Mouse (Mus musculus): ENCODE data around the gene Rabgef1. TPM values are rescaled to one million over a fixed set of nuclear protein-coding genes. Genes with fewer than 3 reads are reported as not detected.

Gene Rabgef1
- 35.2 TPM for total RNA-seq (2023)

DNA sequence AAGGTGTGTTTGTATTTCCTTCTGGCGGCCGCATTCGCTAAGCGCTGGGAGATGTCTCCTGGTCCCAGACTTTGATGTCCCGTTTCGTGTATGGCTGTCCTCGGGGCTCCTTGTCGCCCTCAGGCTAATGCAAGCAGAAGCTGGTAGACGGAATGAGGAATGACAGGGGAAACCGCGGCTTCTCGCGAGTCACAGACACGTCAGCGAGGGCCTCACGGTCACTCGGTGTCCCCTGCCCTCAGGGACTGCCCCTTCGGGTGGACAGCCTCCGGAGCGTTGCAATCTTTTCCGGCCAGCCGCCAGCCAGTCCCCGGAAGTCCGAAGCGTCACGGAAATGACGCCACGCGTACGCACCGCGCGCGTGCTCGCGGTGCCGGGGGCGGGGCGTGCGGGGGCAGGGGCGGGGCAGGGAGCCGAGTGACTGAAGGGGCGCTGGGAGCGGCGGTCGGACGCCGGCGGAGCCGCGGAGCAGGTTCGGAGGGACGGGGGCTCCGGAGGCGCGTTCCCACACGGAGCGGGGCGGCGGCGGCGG is at the start of gene Rabgef1:
TSS of gene Rabgef1 (plus strand) at position 376 of the 532 bp plus-strand sequence.

DNA sequence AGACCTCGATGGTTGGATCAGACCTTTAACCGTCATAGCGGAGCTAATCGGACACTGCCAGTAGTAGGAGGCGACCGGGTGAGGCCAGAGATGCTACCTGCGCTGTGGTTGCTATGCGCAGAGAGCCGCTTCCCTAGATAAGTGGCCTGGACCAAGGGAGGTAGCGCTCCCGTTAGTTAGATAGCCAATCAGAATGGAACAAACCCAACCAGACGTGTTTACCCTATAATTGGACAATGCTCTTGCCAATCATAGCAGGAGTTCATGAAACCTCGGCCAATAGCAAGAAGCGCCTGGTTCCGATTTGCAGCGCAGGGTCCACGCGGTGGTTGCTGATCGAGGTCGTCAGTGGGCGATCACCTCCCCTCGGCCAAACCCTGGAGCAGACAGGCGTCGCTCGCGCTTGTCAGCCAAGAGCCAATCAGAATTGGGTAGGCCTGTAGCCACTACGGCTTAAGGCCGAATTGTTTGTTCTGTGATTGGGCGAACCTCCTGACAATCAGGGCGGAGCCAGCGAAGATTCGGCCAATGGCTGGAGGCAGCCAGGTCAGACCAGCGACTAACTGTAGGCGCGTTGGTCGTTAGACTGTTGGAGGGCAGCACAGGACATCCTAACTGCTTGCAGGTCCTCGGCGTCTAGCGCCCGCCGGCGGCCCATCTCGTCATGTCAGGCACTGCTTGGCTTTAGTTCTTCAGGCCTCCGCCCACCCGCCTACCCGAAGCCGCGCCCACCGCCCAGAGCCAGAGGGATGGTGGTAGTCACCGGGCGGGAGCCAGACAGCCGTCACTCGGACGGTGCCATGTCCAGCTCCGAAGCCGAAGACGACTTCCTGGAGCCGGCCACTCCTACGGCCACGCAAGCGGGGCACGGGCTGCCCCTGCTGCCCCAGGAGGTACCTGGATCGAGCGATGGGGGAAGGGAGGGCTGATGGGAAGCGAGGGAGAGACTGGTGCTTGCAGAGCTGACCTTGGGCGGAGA is 27.0 kb upstream of the Rabgef1 start, which contains the start of gene Kctd7:
TSS of gene Kctd7 (plus strand) at position 528 of the 979 bp plus-strand sequence.

DNA sequence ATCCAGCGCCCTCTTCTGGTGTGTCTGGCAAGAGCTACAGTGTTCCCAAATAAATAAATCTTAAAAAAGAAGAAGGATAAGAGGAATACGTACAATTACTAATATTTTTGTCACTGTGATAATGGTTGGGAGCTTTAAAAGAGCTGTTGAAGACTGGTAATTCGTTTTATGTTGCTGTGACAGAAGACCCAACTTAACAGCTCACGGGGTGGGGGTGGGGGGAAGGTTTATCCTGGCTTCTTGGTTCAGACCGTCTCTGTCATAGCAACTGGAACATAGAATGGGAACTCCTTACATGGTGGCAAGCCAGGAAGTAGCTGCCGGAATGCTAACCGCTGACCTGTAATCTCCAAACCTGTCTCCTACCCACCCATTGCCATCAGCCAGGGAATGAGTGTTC is 45.2 kb downstream of the Rabgef1 start, which contains the start of gene Tmem248:
TSS of gene Tmem248 (plus strand) at position 301 of the 400 bp plus-strand sequence.

DNA sequence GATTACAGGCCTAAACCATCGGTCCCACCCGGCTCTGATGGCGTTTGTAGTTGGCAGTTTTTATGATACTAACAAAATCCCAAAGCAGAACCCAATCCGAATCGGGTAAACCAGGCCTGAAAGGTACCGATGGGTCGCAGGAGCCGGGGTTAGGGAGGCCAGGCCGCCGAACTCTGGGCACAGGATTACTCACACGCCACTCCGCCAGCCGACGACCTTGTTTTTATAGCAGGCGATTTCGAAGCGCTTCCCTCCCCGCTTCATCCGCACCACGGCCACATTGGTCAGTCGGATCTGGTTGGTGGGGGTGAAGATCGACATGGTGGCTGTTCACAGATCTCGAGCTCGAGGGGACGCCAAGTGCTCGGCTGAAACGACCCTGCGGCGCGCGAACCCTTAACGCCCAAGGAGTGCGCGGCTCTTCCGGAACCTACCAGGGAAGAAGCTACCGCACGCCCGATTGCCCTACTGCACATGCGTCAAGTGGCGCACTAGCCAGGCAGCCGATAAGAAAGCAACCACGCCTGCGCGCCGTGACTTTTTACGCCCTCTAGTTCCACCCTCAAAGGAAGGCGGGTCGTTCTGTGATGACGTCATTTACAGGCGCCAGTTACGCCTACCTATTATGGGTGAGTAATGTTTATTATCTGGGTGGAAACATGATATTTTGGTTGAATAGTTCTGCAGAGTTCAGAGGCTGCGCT is 83.6 kb downstream of the Rabgef1 start, which contains the start of the genes Sbds and Tyw1:
TSS of gene Sbds (minus strand) at position 514 of the 704 bp plus-strand sequence.
TSS of gene Tyw1 (plus strand) at position 603 of the 704 bp plus-strand sequence.

Other genes starting within 250 kb of the Rabgef1 start
- gene Vkorc1l1, start 229.8 kb upstream of the Rabgef1 start, total RNA-seq (2023): 12.9 TPM
- 23.0 TPM for gene Gusb, start 168.7 kb upstream of the Rabgef1 start, total RNA-seq (2023)
- gene Asl, start 142.6 kb upstream of the Rabgef1 start, total RNA-seq (2023): 24.3 TPM
- 26.1 TPM for gene Crcp, start 142.5 kb upstream of the Rabgef1 start, total RNA-seq (2023)
- gene Tpst1, start 98.5 kb upstream of the Rabgef1 start, total RNA-seq (2023): 10.8 TPM
- gene Kctd7, start 26.9 kb upstream of the Rabgef1 start, total RNA-seq (2023): 2.0 TPM
- gene Tmem248, start 45.3 kb downstream of the Rabgef1 start, total RNA-seq (2023): 56.8 TPM
- gene Sbds, start 83.7 kb downstream of the Rabgef1 start, total RNA-seq (2023): 93.7 TPM
- 25.7 TPM for gene Tyw1, start 83.8 kb downstream of the Rabgef1 start, total RNA-seq (2023)
- gene Caln1, start 197.7 kb downstream of the Rabgef1 start, total RNA-seq (2023): not detected
- not detected for gene A330070K13Rik, start 212.8 kb downstream of the Rabgef1 start, total RNA-seq (2023)

Data from CD8-positive naive resting alpha-beta T cell, adult 57 days (primary cell).